Mouse (Mus musculus) layer of hippocampus, adult 8-10 months (tissue): ENCODE data around the gene Isg20l2. TPM values are rescaled to one million over a fixed set of nuclear protein-coding genes. Genes with fewer than 3 reads are reported as not detected.
"Not testable (repeated sequence)": the region's sequence is repeated elsewhere in the genome, so short reads cannot be mapped to it uniquely, and the experiment has no call there.

Experiments used
- DNase-seq, 2 experiments: peaks; one replicate each; pipeline ENCODE4 v3.0.0; 2022; ENCODE audit warnings: low spot score in 2 of 2
- total RNA-seq, 4 experiments: library from RNA; stranded (reverse); gene quantifications; 2 replicates each; pipeline ENCODE4 v1.2.4; 2022

Isg20l2 gene
- 10 to 100 TPM; 12.7 to 16.1 (median 15.1) TPM for total RNA-seq

DNA sequence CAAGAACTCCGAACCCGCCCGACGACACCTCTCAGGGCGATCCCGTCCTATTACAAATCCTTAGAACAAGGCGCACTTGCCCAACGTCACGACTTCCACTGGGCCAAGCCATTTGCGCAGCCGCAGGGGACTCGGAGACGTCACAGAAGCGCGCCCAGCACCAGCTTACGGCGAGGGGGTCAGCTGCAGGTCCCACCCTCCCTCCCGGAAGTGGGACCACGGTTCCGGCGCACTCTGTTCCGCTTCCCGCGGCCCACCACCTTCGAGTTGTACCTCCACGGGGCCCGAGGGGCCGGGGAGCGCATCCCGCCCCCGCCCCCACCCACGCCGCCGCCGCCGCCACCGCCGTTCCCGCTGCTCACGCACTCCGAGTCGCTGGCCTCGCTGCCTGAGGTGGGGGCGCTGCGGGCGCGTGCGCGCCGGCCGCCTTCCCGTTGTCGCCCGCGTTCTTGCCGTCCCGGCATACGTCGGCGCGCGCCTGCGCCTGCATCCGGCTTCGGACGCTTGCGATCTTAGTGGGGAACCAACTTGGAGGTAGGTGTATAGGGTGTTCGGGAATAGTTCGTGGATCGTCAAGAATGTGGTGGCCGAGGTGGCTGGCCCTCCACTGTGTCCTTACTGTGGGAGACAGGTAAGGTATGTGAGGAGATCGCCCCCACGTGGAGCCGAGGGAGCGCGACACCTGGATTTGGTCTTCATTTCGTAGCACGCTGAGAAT lies at the start of gene Isg20l2, which contains the start of gene Rrnad1:
TSS of gene Isg20l2 (plus strand) at position 237 of the 718 bp plus-strand sequence.
TSS of gene Rrnad1 (minus strand) at position 640 of the 718 bp plus-strand sequence.
- peak; percentile 96 to 97 for DNase-seq

GRCm38 (mm10) chr3:87884291-87884690 lies 45.8 kb upstream of the Isg20l2 start:
- no peak for DNase-seq

GRCm38 (mm10) chr3:87884708-87885251 lies 45.3 kb upstream of the Isg20l2 start:
- peak; percentile 33 to 44 for DNase-seq

GRCm38 (mm10) chr3:87885281-87886003 lies 44.7 kb upstream of the Isg20l2 start, which contains the start of gene Prcc:
TSS of gene Prcc (minus strand) at chr3:87885608.
- DNase-seq, result peak; percentile 95 to 99

GRCm38 (mm10) chr3:87886004-87886365 lies 44.1 kb upstream of the Isg20l2 start:
- no peak for DNase-seq

GRCm38 (mm10) chr3:87886416-87886815 lies 43.7 kb upstream of the Isg20l2 start:
- DNase-seq, result no peak

- DNase-seq, result not testable (repeated sequence)
Observed at GRCm38 (mm10) chr3:87887400-87887799, 42.7 kb upstream of the Isg20l2 start.

DNA sequence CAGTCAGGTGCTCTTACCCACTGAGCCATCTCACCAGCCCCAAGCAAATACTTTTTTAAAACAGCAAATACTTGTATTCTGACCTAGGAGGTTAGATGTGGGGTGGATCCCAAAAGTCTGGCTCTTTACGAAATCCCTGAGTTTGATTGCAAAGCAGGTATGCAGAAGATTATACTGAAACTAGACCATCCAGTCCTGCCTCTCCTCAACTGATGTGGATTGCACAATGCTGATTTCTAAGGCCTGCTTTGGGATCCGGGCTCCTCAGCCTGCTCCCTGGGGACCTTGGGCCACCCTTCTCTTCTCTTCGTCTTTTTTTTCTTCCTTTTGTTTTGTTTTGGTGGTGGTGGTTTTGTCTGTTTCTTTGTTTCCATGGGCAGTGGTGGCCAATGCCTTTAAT lies 38.6 kb upstream of the Isg20l2 start:
- no peak for DNase-seq

DNA sequence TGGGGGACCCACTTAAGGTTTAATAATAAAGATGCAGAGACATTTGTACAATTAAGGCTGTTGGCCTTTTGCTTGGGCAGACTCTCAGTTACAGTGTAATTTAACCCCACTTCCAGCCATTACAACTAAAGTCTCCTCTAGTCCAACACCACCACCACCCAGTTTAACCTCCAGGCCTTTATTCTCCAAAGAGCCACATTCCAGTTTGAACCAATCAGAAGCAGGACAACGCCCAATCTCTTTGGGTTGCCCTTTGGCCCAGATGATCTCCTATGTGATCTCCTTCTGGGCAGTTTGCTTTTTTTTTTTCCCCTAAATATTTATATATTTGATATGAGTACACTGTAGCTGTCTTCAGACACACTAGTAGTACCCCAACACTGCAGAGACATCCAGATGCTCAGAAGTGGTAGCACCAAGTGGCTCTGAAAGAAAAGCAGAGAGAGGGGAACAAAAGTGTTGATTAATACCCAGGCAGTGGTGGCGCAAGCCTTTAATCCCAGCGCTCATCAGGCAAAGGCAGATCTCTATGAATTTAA lies 36.7 kb upstream of the Isg20l2 start:
- no peak for DNase-seq

DNA sequence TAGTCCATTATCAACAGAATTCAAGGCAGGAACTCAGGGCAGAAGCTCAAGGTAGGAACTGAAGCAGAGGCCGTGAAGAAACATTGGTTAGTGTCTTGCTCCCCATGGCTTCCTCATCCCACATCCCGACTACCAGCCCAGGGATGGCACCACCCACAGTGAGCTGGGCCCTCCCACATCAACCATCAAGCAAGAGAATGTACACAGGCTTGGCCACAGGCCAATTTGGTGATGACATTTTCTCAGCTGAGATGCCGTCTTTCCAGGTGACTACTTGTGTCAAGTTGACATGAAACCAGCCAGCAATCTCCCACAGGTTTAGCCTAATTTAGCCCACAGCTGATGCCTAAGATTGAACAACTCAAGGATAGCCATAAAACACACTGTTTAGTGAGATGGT lies 30.8 kb upstream of the Isg20l2 start:
- DNase-seq, result no peak

DNA sequence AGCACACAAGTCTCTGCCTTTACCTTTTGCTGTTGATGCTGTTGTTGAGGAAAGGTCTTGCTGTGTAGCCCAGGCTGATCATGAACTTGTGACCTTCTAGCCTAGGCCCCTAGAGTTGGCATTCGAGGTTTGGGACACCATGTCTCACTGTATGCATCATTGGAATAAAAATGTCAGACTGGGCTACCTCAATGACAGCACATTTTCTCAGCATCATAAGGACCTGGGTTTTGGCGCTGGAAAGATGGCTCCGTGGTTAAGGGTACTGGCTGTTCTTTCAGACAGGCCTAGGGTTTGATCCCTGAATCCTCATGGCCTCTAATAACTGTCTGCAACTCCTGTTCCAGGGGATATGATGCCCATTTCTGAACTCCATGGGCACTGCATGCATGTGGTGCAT lies 30.3 kb upstream of the Isg20l2 start:
- DNase-seq, result no peak

DNA sequence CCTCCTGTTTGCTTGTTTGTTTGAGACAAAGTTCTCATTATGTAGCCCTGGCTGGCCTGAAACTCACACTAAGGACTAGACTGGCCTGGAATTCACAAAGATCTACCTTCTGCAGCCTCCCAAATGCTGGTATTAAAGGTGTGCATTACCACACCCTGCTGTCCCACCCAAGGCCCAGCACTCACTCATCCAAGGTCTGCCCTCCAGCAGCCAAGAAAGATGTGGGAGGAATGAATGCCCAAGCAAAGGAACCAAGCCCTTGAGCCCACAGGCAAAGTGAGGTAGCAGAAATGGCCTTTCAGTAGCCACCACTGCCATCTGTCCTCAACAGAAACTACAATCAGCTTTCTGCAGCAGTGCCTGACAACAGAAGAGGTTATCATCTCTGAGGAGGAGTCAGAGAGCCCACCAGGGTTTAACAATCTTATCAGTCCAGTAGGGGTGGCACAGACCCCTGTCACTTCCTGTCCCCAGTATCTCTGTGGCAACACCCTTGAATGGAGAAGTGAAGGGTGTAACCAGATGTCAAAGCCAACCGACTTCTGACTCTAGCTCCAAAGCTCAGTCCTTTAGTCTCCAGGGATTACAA lies 29.0 kb upstream of the Isg20l2 start:
- DNase-seq, result no peak

- not testable (repeated sequence) for DNase-seq
Observed at GRCm38 (mm10) chr3:87901959-87902358, 28.2 kb upstream of the Isg20l2 start.

DNA sequence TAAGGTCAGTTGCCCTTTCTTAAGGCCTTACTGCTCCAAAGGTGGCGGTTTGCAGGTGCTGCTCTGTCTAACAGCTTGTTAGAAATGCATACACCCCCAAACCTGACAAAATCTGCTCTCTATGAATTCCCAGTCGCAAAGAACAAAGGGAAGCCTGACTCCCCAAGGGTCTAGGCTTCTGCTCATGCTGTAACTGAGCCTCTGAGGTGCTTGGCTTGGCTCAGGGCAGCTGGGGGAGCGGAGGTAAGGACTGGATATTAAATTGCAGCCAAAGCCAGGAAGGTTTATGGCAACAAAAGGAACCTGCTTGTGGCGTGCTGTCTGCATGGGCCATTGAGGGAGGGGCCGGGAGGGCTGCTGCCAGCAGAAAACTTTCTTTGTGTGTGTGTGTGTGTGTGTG lies 26.3 kb upstream of the Isg20l2 start:
- DNase-seq, result no peak

DNA sequence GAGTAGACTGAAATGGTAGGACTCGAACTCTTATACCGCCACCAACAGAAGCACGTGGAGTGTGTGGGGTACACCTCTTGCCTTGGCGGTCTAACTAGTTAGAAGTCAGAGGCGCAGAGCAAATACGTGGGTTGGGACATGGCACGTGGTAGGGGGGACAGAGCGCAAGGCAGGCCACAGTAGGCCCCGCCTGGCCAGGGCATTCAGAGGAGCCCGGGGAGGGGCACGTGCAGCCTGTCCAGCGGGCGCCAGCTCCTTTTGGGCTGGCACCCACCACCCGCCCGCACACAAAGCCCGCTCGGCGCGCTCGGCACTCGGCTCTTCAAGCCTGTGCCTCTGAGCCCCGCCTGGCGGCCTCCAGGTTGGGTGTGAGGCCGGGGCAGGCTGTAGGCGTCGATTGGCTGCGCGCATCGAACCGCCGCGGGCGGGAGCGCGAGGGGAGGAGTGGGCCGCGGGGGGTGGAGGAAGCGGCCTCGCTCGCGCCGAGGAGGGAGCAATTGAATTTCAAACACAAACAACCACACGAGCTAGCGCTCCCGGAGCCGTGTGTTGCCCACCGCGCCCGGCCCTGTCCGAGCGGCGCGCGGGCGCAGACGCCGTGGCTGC lies 24.1 kb upstream of the Isg20l2 start, which contains the start of gene Hdgf:
TSS of gene Hdgf (plus strand) at position 442 of the 606 bp plus-strand sequence.
- peak; percentile 90 to 92 for DNase-seq

- peak in 1 of 2 experiments; percentile 45 for DNase-seq
Observed at GRCm38 (mm10) chr3:87906601-87906980, 23.5 kb upstream of the Isg20l2 start.

GRCm38 (mm10) chr3:87906981-87907857 lies 22.9 kb upstream of the Isg20l2 start:
- no peak for DNase-seq

GRCm38 (mm10) chr3:87907906-87908305 lies 22.2 kb upstream of the Isg20l2 start:
- DNase-seq, result no peak

GRCm38 (mm10) chr3:87909381-87909780 lies 20.7 kb upstream of the Isg20l2 start:
- no peak for DNase-seq

- peak in 1 of 2 experiments; percentile 3 for DNase-seq
Observed at GRCm38 (mm10) chr3:87909874-87910273, 20.2 kb upstream of the Isg20l2 start.
